Mouse (Mus musculus) heart, postnatal 0 days (tissue): ENCODE measurements around the gene Specc1. TPM values are rescaled to one million over a fixed set of nuclear protein-coding genes. Genes with fewer than 3 reads are reported as not detected.

Source experiments
- ATAC-seq: fragments of 200-750 bp; cut with Nextera tagmentation; 2 replicates; pipeline ENCODE4 v1.8.0; 2017; ENCODE audit warnings: low read depth, moderate number of reproducible peaks, moderate library complexity; ENCODE audit not compliant: insufficient read depth
- DNase-seq: peaks from one replicate; pipeline ENCODE4 v3.0.0-alpha.2; 2016; ENCODE audit warnings: low spot score
- H3K27ac ChIP-seq: fragments of 300-500 bp; sonication (generic); 2 replicates; pipeline ENCODE4 v1.5.1; 2014; ENCODE audit warnings: low read depth, mild to moderate bottlenecking
- H3K27me3 ChIP-seq: fragments of 300-500 bp; sonication (generic); 2 replicates; pipeline ENCODE4 v1.6.1; 2014; ENCODE audit warnings: low read length, mixed read lengths; ENCODE audit not compliant: control insufficient read depth, insufficient read depth
- H3K36me3 ChIP-seq: fragments of 300-500 bp; sonication (generic); replicated peaks from 2 replicates; pipeline ENCODE4 v1.6.1; 2014; ENCODE audit warnings: low read length, mixed read lengths; ENCODE audit not compliant: control insufficient read depth, insufficient read depth
- H3K4me1 ChIP-seq: fragments of 300-500 bp; sonication (generic); 2 replicates; pipeline ENCODE4 v1.6.1; 2014; ENCODE audit warnings: antibody characterized with exemption; ENCODE audit not compliant: control insufficient read depth, insufficient read depth
- H3K4me2 ChIP-seq: fragments of 300-500 bp; sonication (generic); 2 replicates; pipeline ENCODE4 v1.6.1; 2014; ENCODE audit warnings: low read depth, mild to moderate bottlenecking, low read length, moderate library complexity
- H3K4me3 ChIP-seq: fragments of 300-500 bp; sonication (generic); 2 replicates; pipeline ENCODE4 v1.5.1; 2014; ENCODE audit warnings: low read depth, low read length
- H3K9ac ChIP-seq: fragments of 300-500 bp; sonication (generic); replicated peaks from 2 replicates; pipeline ENCODE4 v1.6.1; 2014; ENCODE audit warnings: low read depth, low read length, mixed read lengths
- H3K9me3 ChIP-seq: fragments of 300-500 bp; sonication (generic); replicated peaks from 2 replicates; pipeline ENCODE4 v1.6.1; 2016; ENCODE audit warnings: low read length; ENCODE audit not compliant: control insufficient read depth
- CTCF ChIP-seq: IDR thresholded peaks from 2 replicates; pipeline ENCODE4 v1.5.1; 2016; ENCODE audit warnings: antibody characterized with exemption, control low read depth, low read depth
- EP300 ChIP-seq: IDR thresholded peaks from 2 replicates; pipeline ENCODE4 v1.6.1; 2016; ENCODE audit warnings: antibody characterized with exemption, low read depth
- WGBS: fragments of 180-500 bp; shearing (Covaris S2); extraction: QIAGEN DNeasy Blood & Tissue Kit; methylation state at CpG from one replicate; pipeline ENCODE4 v1.1.7; 2014; 5-methylcytosine and 5-hydroxymethylcytosine counted together
- polyA plus RNA-seq: library from polyadenylated mRNA; unstranded; fragments of >200 nt; fragmentation: Nextera tagmentation; extraction: Ambion mirVana; gene quantifications from 2 replicates; pipeline ENCODE4 v1.2.1, GENCODE M21; 2015
- total RNA-seq: library from RNA; depleted of rRNA; stranded (reverse); fragments of >200 nt; gene quantifications from 2 replicates; pipeline ENCODE4 v1.2.3, GENCODE M21; 2014; ENCODE audit warnings: low replicate concordance

The Specc1 gene
- total and polyA plus RNA-seq, 2 experiments from 2014 or later, result 5.2 to 8.4 TPM

GRCm38 (mm10) chr11:61970901-61971300 is 14.3 kb downstream of the Specc1 start:
- Histone ChIP-seq H3K4me3 (no peak overlapping the region), H3K27ac (no peak overlapping the region), H3K4me2 (no peak overlapping the region), H3K27me3 (no peaks in the 10 kb centered on the region), H3K9me3 (no peaks in the 10 kb centered on the region), H3K4me1 (no peaks in the 10 kb centered on the region), H3K36me3 (no peaks in the 10 kb centered on the region), H3K9ac (no peak overlapping the region)
- 49% methylated on average over 5 of the region's 5 CpGs for WGBS
- TF ChIP-seq CTCF, result no peak
- no peak for TF ChIP-seq EP300
- ATAC-seq (no peak), DNase-seq (no peak)

- Histone ChIP-seq H3K4me3 (no peak overlapping the region), H3K27ac (no peak overlapping the region), H3K4me2 (no peak overlapping the region), H3K9me3 (no peaks in the 10 kb centered on the region), H3K4me1 (no peaks in the 10 kb centered on the region), H3K36me3 (no peaks in the 10 kb centered on the region), H3K9ac (no peak overlapping the region), H3K27me3 (no peaks in the 10 kb centered on the region)
- TF ChIP-seq EP300, result no peak
- TF ChIP-seq CTCF, result no peak
- WGBS, result 55% methylated on average over 7 of the region's 7 CpGs
- DNase-seq (no peak), ATAC-seq (no peak)
Observed at GRCm38 (mm10) chr11:61971441-61972221, 15.1 kb downstream of the Specc1 start.

GRCm38 (mm10) chr11:61974106-61974707 is 17.6 kb downstream of the Specc1 start:
- no peaks in the 10 kb centered on the region for H3K9me3 ChIP-seq
- no peaks in the 10 kb centered on the region for H3K36me3 ChIP-seq
- 32% methylated on average over 13 of the region's 13 CpGs for WGBS
- H3K27me3 ChIP-seq, result no peaks in the 10 kb centered on the region
- ATAC-seq (no peak), DNase-seq (no peak)
- TF ChIP-seq EP300 (no peak), CTCF (no peak)
- H3K4me2 ChIP-seq, result no peak overlapping the region
- H3K4me3 ChIP-seq, result no peak overlapping the region
- no peak overlapping the region for H3K9ac ChIP-seq
- no peaks in the 10 kb centered on the region for H3K4me1 ChIP-seq
- H3K27ac ChIP-seq, result no peak overlapping the region

GRCm38 (mm10) chr11:61975783-61976182 is 19.2 kb downstream of the Specc1 start:
- no peak overlapping the region for H3K9ac ChIP-seq
- H3K4me1 ChIP-seq, result no peaks in the 10 kb centered on the region
- no peaks in the 10 kb centered on the region for H3K9me3 ChIP-seq
- no peak overlapping the region for H3K27ac ChIP-seq
- ATAC-seq, result no peak
- TF ChIP-seq EP300 (no peak), CTCF (no peak)
- no peak overlapping the region for H3K4me3 ChIP-seq
- H3K4me2 ChIP-seq, result no peak overlapping the region
- WGBS, result 83% methylated on average over 1 of the region's 1 CpGs
- H3K27me3 ChIP-seq, result no peaks in the 10 kb centered on the region
- DNase-seq, result no peak
- H3K36me3 ChIP-seq, result no peaks in the 10 kb centered on the region

- WGBS, result 67% methylated on average over 2 of the region's 2 CpGs
- H3K27me3 ChIP-seq, result no peaks in the 10 kb centered on the region
Observed at GRCm38 (mm10) chr11:61981285-61981684, 24.7 kb downstream of the Specc1 start.

More at GRCm38 (mm10) chr11:61981285-61981684, 24.7 kb downstream of the Specc1 start:
- H3K4me1 ChIP-seq, result no peaks in the 10 kb centered on the region
- H3K4me2 ChIP-seq, result no peak overlapping the region
- no peak overlapping the region for H3K27ac ChIP-seq
- H3K9me3 ChIP-seq, result no peaks in the 10 kb centered on the region
- no peak overlapping the region for H3K9ac ChIP-seq
- TF ChIP-seq EP300, result no peak
- 0 out of 2 replicates have a peak, but pooled peaks have one; percentile 7 for TF ChIP-seq CTCF
- no peaks in the 10 kb centered on the region for H3K36me3 ChIP-seq
- DNase-seq, result no peak
- no peak for ATAC-seq
- no peak overlapping the region for H3K4me3 ChIP-seq
